Mouse (Mus musculus): ENCODE results near the gene Zbtb40. TPM values are rescaled to one million over a fixed set of nuclear protein-coding genes. Genes with fewer than 3 reads are reported as not detected.

Gene Zbtb40
- polyA plus RNA-seq, 1 experiment from 2014 or later: 6.2 TPM

DNA sequence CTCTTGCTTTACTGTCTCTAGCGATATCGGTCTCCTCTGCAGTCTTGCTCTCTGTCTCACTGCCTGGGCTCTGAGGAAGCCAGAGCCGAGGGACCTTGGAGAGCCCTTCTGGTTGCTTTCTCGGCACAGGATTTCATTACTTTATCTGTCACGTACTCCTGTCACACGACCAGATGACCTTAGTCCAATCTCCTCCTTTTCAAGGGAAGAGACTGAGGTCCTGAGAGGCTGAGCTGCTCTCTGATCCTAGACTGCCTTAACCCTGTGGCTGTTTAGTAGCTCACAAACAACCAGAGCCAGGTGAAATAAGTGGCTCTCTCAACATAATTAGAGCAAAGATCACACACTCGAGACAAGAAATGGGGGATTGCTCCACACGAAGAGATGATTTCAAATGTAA is 19.3 kb downstream of the Zbtb40 start:
- no peak for DNase-seq (ENCODE audit: extremely low spot score, low spot score)
- no peaks in the 10 kb centered on the region for H3K27me3 ChIP-seq (ENCODE audit: poor library complexity, severe bottlenecking)
- 83% methylated on average over 8 of the region's 8 CpGs for WGBS
- H3K9me3 ChIP-seq: no peaks in the 10 kb centered on the region
- no peaks in the 10 kb centered on the region for H3K36me3 ChIP-seq (replicated peaks)
- H3K4me3 ChIP-seq: no peak overlapping the region
- peaks cover 32% of the 10 kb centered on the region; the same call in 1 of the 2 replicates for H3K4me1 ChIP-seq
- no peak overlapping the region for H3K27ac ChIP-seq

DNA sequence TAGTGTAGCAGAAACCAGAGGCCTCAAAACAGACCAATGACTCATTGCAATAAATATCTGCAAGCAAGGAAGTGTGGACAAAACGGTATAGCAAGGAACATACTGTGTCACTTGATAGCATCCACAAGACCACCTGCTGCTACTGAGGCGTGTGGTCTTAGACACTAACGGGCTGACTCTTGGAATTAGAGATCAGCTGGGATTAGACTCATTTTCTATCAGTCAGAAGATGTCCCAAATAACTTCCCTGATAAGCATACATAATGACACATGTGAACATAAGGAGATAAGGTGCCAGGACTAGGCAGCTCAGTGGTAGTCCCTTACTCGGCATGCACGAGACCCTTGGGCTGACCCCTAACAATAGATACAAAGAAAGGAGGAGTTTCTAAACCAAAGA is 21.6 kb downstream of the Zbtb40 start:
- WGBS: 61% methylated on average over 5 of the region's 5 CpGs
- no peak overlapping the region for H3K27ac ChIP-seq
- H3K9me3 ChIP-seq: no peaks in the 10 kb centered on the region
- no peaks in the 10 kb centered on the region for H3K36me3 ChIP-seq (replicated peaks)
- H3K4me1 ChIP-seq: peaks cover 40% of the 10 kb centered on the region
- no peak for DNase-seq (ENCODE audit: extremely low spot score, low spot score)
- H3K27me3 ChIP-seq (ENCODE audit: poor library complexity, severe bottlenecking): no peaks in the 10 kb centered on the region
- H3K4me3 ChIP-seq: no peak overlapping the region

DNA sequence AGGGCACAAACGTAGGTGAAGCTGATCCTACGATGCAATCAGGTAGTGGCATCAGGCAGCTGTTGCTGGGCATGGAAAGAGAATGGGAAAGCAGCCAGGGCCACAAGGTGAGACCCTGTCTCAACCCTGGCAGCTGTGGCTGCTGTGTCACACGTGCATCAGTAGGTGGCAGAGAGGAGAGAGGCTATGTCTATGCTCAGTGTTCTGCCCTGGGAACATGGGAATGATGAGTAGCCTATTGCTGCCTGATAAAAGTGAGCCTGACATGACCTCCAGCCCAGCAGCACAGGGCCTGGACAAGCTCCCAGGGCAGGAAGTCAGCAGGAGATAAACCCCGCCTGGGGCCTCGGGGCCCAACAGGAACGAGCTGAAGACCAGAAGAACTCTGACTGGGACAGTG is 23.0 kb downstream of the Zbtb40 start:
- Histone ChIP-seq H3K27ac (no peak overlapping the region), H3K4me3 (no peak overlapping the region), H3K36me3 (replicated peaks) (no peaks in the 10 kb centered on the region), H3K4me1 (peaks cover 43% of the 10 kb centered on the region), H3K27me3 (ENCODE audit: poor library complexity, severe bottlenecking) (no peaks in the 10 kb centered on the region), H3K9me3 (no peaks in the 10 kb centered on the region)
- no peak for DNase-seq (ENCODE audit: extremely low spot score, low spot score)
- 74% methylated on average over 6 of the region's 6 CpGs for WGBS

DNA sequence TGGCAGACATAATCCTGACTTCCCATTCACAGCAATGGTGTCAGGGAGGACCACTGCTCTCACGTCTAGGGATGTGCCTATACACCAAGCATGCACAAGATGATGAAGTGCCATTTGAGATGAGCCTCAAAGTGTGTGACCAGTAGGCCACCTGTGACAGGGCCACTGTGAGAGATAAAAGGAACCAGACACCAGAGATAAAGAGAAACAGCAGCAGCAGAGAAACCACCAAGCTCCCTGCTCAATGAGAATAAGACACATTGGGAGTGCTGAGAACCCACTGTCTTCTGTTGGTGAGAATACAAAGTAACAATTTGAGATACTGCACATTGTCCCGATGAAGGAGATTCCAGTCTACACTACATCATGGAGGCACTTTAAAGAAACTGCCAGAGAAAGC is 23.5 kb downstream of the Zbtb40 start:
- H3K36me3 ChIP-seq (replicated peaks): no peaks in the 10 kb centered on the region
- WGBS: 87% methylated on average over 2 of the region's 2 CpGs
- H3K4me3 ChIP-seq: no peak overlapping the region
- no peaks in the 10 kb centered on the region for H3K27me3 ChIP-seq (ENCODE audit: poor library complexity, severe bottlenecking)
- H3K27ac ChIP-seq: no peak overlapping the region
- H3K4me1 ChIP-seq: peaks cover 47% of the 10 kb centered on the region
- DNase-seq (ENCODE audit: extremely low spot score, low spot score): no peak
- no peaks in the 10 kb centered on the region for H3K9me3 ChIP-seq

DNA sequence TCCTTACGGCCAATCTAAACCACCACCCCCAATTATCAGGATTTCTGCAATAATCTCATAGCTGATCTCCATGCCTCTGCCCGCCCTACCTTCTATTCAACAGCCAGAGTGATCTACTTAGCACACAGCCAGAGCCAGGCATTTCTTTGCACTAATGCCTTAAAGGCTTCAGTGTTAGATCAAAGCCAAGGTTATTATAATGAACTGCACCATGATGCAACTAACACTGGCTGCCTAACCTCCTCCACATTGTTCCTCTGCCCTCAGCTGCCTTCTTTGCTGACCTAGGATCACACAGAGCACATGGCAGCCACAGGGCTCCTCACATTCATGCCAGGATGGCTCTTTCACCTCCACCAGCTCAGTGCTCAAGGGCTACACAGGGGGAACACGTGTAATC is 28.5 kb downstream of the Zbtb40 start:
- H3K4me1 ChIP-seq: peaks cover 39% of the 10 kb centered on the region
- H3K36me3 ChIP-seq (replicated peaks): peaks cover 30% of the 10 kb centered on the region
- peaks cover 5% of the 10 kb centered on the region; the same call in 1 of the 2 replicates for H3K27me3 ChIP-seq (ENCODE audit: poor library complexity, severe bottlenecking)
- DNase-seq (ENCODE audit: extremely low spot score, low spot score): no peak
- H3K4me3 ChIP-seq: no peak overlapping the region
- 0 out of 2 replicates have a peak overlapping the region, but pooled peaks have one; percentile 40 for H3K27ac ChIP-seq
- 47% methylated on average over 3 of the region's 3 CpGs for WGBS
- H3K9me3 ChIP-seq: no peaks in the 10 kb centered on the region

DNA sequence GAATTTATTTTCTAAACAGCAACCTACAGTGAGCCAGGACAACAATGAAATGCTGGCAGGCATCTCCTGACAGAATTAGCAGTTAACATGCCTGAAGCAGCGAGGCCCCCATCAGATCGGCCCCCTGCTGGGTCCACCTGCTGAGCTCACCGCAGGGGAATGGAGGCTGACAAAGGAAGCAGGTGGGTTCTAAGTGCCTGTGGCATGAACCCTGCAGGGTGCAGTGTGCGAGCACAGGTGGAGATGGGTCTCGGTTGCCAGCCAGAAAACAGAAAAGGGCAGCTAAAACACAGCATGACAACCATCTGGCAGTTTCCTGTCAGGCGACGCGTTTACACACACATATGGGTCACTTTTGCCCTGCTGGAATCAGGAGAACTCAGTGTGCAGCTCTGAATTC is 32.7 kb downstream of the Zbtb40 start:
- peaks cover 30% of the 10 kb centered on the region for H3K36me3 ChIP-seq (replicated peaks)
- no peak for DNase-seq (ENCODE audit: extremely low spot score, low spot score)
- WGBS: 37% methylated on average over 8 of the region's 8 CpGs

DNA sequence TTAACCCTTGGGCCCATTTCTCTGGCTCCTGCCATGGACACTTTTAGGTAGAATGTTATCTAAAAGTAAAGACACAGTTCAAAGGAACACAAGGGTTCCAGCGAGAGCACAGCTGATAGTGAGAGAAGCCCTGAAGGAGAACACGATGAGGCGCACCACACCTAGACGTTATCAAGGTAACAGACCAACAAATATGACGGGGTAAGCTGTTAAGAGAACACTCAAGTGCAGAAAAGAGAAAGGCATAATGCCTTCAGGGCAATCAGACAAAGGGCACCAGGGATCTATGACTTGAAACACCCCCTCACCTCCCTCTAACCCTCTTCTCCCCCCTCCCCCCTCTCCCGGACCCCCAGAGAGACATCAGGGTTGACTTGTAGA is 33.1 kb downstream of the Zbtb40 start:
- H3K27ac ChIP-seq: no peak overlapping the region
- H3K4me3 ChIP-seq: no peak overlapping the region

More for the DNA sequence above, 32.7 kb downstream of the Zbtb40 start:
- H3K4me3 ChIP-seq: no peak overlapping the region
- H3K9me3 ChIP-seq: no peaks in the 10 kb centered on the region
- H3K27ac ChIP-seq: no peak overlapping the region
- H3K4me1 ChIP-seq: peaks cover 24% of the 10 kb centered on the region
- peaks cover 5% of the 10 kb centered on the region; the same call in 1 of the 2 replicates for H3K27me3 ChIP-seq (ENCODE audit: poor library complexity, severe bottlenecking)

DNA sequence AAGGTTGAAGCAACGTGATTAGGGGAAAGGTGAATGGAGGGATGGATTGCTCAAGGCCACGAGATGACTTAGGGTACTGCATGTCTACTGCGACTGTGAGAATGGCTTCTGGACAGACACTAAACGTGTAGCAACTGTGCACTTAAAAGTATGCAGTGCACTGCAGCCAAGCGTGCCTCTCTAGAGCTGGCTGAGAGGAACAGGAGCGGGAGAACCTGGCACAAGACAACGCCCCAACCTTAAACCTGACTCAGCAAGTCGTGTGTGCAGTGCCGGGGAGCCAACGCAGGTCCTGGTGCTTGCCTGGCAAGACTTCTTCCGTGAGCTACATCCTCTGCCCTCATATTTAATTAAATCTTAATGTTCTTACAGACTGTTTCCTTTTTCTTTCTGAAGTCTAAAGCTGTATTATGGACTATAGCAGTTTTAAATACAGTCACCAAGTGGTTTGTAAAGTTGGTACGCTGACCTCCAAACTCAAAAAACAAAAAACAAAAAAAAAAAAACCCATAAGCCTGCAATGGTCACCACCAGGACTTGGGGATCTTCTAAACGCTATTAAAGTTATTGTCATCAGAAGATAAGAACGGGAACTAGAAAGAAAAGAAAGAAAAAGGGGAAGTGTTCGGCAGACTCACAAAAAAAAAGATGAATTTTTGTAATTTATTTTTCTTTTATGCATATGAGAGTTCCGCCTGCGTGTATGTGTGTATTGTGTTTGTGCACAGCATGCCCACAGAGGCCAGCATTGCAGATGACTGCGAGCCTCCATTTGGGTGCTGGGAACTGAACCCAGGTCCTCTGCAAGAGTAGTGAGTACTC is 33.7 kb downstream of the Zbtb40 start:
- H3K27me3 ChIP-seq (ENCODE audit: poor library complexity, severe bottlenecking): peaks cover 5% of the 10 kb centered on the region; the same call in 1 of the 2 replicates
- 88% methylated on average over 18 of the region's 18 CpGs for WGBS
- no peak for DNase-seq (ENCODE audit: extremely low spot score, low spot score)
- peaks cover 30% of the 10 kb centered on the region for H3K36me3 ChIP-seq (replicated peaks)
- no peaks in the 10 kb centered on the region for H3K9me3 ChIP-seq
- H3K4me3 ChIP-seq: no peak overlapping the region
- peaks cover 13% of the 10 kb centered on the region for H3K4me1 ChIP-seq
- H3K27ac ChIP-seq: no peak overlapping the region

More for the DNA sequence above, 33.1 kb downstream of the Zbtb40 start:
- Histone ChIP-seq H3K36me3 (replicated peaks) (peaks cover 30% of the 10 kb centered on the region), H3K9me3 (no peaks in the 10 kb centered on the region), H3K27me3 (ENCODE audit: poor library complexity, severe bottlenecking) (peaks cover 5% of the 10 kb centered on the region; the same call in 1 of the 2 replicates), H3K4me1 (peaks cover 19% of the 10 kb centered on the region)
- DNase-seq (ENCODE audit: extremely low spot score, low spot score): no peak
- 75% methylated on average over 6 of the region's 6 CpGs for WGBS

DNA sequence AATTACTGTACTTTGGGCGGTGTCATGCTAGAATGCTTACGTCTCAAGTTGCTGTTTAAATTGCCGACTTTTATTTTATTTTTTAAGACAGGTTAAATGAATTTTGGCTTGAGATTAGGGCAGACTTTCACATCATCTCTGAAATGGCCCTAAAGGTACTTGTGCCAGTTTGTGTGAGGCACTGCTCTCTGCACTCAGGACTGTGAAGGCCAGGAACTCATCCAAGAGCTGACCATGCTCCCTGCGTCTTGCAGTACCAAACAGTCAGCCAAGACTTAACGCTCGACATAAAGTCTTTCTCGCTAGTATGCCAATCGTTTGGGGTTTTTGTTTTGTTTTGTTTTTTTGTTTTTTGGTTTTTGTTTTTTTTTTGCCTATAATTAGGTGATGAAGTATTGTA is 34.5 kb downstream of the Zbtb40 start:
- Histone ChIP-seq H3K36me3 (replicated peaks) (peaks cover 30% of the 10 kb centered on the region), H3K4me1 (peaks cover 7% of the 10 kb centered on the region), H3K9me3 (no peaks in the 10 kb centered on the region), H3K27ac (no peak overlapping the region), H3K27me3 (ENCODE audit: poor library complexity, severe bottlenecking) (peaks cover 5% of the 10 kb centered on the region; the same call in 1 of the 2 replicates), H3K4me3 (no peak overlapping the region)
- 93% methylated on average over 8 of the region's 8 CpGs for WGBS
- no peak for DNase-seq (ENCODE audit: extremely low spot score, low spot score)

DNA sequence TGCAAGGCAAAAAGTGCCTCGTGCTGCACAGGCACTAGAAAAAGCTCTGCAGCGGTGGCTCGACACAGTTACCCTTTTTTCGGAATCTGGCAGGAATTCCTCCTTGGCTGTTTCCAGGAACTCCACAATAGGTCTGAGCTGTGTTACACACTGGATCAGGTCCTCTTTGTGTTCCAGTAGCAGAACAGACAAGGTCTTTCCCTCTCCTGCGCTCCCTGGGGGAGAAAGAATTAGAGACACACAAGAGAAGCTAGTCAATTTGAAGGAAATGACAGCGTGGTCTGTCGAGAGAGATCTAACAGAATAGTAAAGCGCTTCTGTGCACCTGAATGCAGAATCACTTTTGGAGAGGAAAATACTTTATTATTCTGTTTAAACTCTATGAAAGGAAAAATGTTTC is 41.6 kb downstream of the Zbtb40 start:
- Histone ChIP-seq H3K9me3 (no peaks in the 10 kb centered on the region), H3K4me1 (no peaks in the 10 kb centered on the region), H3K27me3 (ENCODE audit: poor library complexity, severe bottlenecking) (no peaks in the 10 kb centered on the region), H3K36me3 (replicated peaks) (peaks cover 6% of the 10 kb centered on the region; the same call in 1 of the 2 replicates), H3K27ac (no peak overlapping the region), H3K4me3 (no peak overlapping the region)
- 87% methylated on average over 8 of the region's 8 CpGs for WGBS
- DNase-seq (ENCODE audit: extremely low spot score, low spot score): no peak

DNA sequence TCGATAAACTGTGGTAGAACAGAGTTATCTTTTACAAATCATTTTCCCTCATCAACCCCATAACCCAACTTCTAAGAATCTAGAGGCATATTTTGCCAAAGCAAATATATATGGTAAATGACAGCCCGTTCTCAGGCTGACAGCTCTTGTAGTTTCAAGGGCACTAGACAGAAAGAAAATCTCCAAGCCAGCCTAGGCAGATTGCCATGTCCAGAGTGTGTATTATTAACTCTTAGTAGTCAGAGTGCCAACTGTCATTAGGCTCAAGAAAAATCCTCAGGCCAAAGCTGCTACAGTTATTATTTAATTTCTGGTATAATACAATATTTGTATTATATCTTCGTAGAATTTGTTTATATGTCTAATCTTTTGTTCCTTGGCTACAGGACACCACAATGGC is 46.8 kb downstream of the Zbtb40 start:
- H3K27me3 ChIP-seq (ENCODE audit: poor library complexity, severe bottlenecking): no peaks in the 10 kb centered on the region
- H3K9me3 ChIP-seq: no peaks in the 10 kb centered on the region
- H3K4me3 ChIP-seq: no peak overlapping the region
- H3K36me3 ChIP-seq (replicated peaks): peaks cover 38% of the 10 kb centered on the region
- DNase-seq (ENCODE audit: extremely low spot score, low spot score): no peak
- WGBS: 87% methylated on average over 3 of the region's 3 CpGs
- H3K4me1 ChIP-seq: 0 out of 2 replicates have a peak, but pooled peaks cover 3% of the 10 kb centered on the region
- no peak overlapping the region for H3K27ac ChIP-seq

DNA sequence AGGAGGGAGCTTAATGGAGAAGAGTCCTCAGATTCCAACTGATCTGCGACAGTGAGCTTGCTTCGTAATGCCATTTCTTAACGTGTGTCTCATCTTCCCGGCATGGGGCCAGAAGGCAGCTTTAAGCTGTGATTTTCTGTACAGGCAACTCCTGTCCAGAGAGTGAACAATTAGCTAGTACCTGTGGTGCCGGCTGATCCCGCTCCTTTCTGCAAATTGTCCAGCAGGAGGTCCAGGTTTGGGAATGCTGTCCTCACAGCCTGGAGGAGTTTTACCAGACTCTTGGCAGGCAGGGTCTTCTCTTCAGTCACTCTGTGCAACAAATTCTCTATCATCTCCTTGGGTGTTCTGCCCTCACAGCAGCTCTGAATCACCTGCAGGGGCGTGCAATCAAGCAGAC is 47.6 kb downstream of the Zbtb40 start:
- 75% methylated on average over 7 of the region's 7 CpGs for WGBS
- DNase-seq (ENCODE audit: extremely low spot score, low spot score): no peak
- Histone ChIP-seq H3K9me3 (no peaks in the 10 kb centered on the region), H3K27me3 (ENCODE audit: poor library complexity, severe bottlenecking) (no peaks in the 10 kb centered on the region), H3K27ac (no peak overlapping the region), H3K4me1 (0 out of 2 replicates have a peak, but pooled peaks cover 3% of the 10 kb centered on the region), H3K36me3 (replicated peaks) (peaks cover 43% of the 10 kb centered on the region), H3K4me3 (no peak overlapping the region)

DNA sequence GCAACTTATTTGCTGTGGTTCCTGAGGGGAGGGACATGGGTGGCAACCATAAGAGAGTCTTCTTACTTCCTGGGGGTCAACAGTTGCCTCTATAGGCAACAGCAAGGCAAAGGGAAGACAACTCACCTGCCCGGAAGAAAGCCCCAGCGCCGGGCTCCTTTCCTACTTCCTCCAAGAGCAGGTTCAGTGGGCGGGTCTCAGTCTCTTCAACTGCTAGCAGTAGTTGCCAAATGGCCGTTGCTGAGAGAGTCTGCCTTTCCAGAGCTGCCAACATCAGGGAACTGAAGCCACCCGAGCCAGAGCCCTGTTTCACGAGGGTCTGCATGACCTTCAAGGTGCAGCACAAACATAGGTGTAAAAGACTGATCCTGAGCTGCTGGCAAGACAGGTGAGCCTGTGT is 50.2 kb downstream of the Zbtb40 start:
- Histone ChIP-seq H3K9me3 (no peaks in the 10 kb centered on the region), H3K4me3 (no peak overlapping the region), H3K27me3 (ENCODE audit: poor library complexity, severe bottlenecking) (no peaks in the 10 kb centered on the region), H3K36me3 (replicated peaks) (peaks cover 65% of the 10 kb centered on the region), H3K27ac (no peak overlapping the region), H3K4me1 (0 out of 2 replicates have a peak, but pooled peaks cover 3% of the 10 kb centered on the region)
- 94% methylated on average over 7 of the region's 7 CpGs for WGBS
- DNase-seq (ENCODE audit: extremely low spot score, low spot score): no peak

Measured in forebrain, embryonic 10.5 days (tissue).